ENCODE assay signal across 9 mouse cellular contexts in genomic region chr2:168871767-168872511, GRCm38 (mm10).
DNase-seq lines count a peak whose midpoint lies in the region; ATAC-seq and TF ChIP-seq lines count a peak whose summit lies in the region.
"Had no signal": no experiment of that assay in that cellular context is flagged by ENCODE, and none has a peak within 500 bp of the region (broad histone marks: within the 10 kb centered on the region; RNA-seq: fewer than 3 reads in every experiment).

No protein-coding gene starts in this region.

- H3K27ac ChIP-seq in lung, postnatal 0 days (ENCODE audit: low read length) = no peak overlapping the region
- H3K27ac ChIP-seq in forebrain, postnatal 0 days (ENCODE audit: low read depth, low read length) = no peak overlapping the region
- no peak overlapping the region for H3K27ac ChIP-seq in liver, embryonic 16.5 days (ENCODE audit: low read length)
- H3K27ac ChIP-seq in cerebellum, adult 2 months (ENCODE audit: insufficient read depth, low read length) = no peak overlapping the region

- no peak for TF ChIP-seq CTCF in lung, postnatal 0 days (IDR thresholded peaks at IDR 0.05)
- no peak for TF ChIP-seq CTCF in forebrain, postnatal 0 days (IDR thresholded peaks at IDR 0.05; ENCODE audit: low read depth)
- no peak for TF ChIP-seq CTCF in cerebellum, adult 2 months (IDR thresholded peaks at IDR 0.05; ENCODE audit: borderline replicate concordance, insufficient read depth, low read depth, low read length)

- ATAC-seq in lung, postnatal 0 days = no peak
- ATAC-seq in forebrain, postnatal 0 days = no peak
- ATAC-seq in liver, embryonic 16.5 days (ENCODE audit: low read depth) = peak; percentile 64; the same call in 1 of the 2 replicates

- no peak for TF ChIP-seq POLR2A in cerebellum, adult 2 months (IDR thresholded peaks at IDR 0.05; ENCODE audit: borderline replicate concordance, insufficient read depth, low read length)

- H3K27me3 ChIP-seq in lung, postnatal 0 days (replicated peaks; ENCODE audit: insufficient read depth, low read length) = no peaks in the 10 kb centered on the region
- no peaks in the 10 kb centered on the region for H3K27me3 ChIP-seq in forebrain, postnatal 0 days (ENCODE audit: insufficient read depth, low read length)
- no peaks in the 10 kb centered on the region for H3K27me3 ChIP-seq in liver, embryonic 16.5 days (ENCODE audit: control insufficient read depth, insufficient read depth, low read depth, low read length)
- H3K27me3 ChIP-seq in cerebellum, adult 2 months (ENCODE audit: control insufficient read depth, insufficient read depth, low read length) = no peaks in the 10 kb centered on the region; the same call in 1 of the 2 replicates

- WGBS in lung, postnatal 0 days = 28% methylated on average over 22 of the region's 22 CpGs
- WGBS in forebrain, postnatal 0 days = 22% methylated on average over 22 of the region's 22 CpGs
- 54% methylated on average over 22 of the region's 22 CpGs for WGBS in liver, embryonic 16.5 days (ENCODE audit: insufficient replicate concordance)
- WGBS in cerebellum, adult 2 months = 42% methylated on average over 22 of the region's 22 CpGs

- H3K9ac ChIP-seq in lung, postnatal 0 days (replicated peaks; ENCODE audit: low read depth) = no peak overlapping the region
- H3K9ac ChIP-seq in forebrain, postnatal 0 days = no peak overlapping the region
- no peak overlapping the region for H3K9ac ChIP-seq in liver, embryonic 16.5 days (ENCODE audit: low read depth, low read length)

- no peaks in the 10 kb centered on the region for H3K4me1 ChIP-seq in lung, postnatal 0 days (ENCODE audit: insufficient read depth, low read depth, low read length)
- no peaks in the 10 kb centered on the region for H3K4me1 ChIP-seq in forebrain, postnatal 0 days (ENCODE audit: insufficient read depth)
- H3K4me1 ChIP-seq in liver, embryonic 16.5 days (ENCODE audit: control insufficient read depth, low read depth, low read length) = no peaks in the 10 kb centered on the region
- no peaks in the 10 kb centered on the region for H3K4me1 ChIP-seq in cerebellum, adult 2 months (ENCODE audit: control insufficient read depth, insufficient read depth, low read length)

- H3K9me3 ChIP-seq in lung, postnatal 0 days (ENCODE audit: low read length) = no peaks in the 10 kb centered on the region
- no peaks in the 10 kb centered on the region for H3K9me3 ChIP-seq in forebrain, postnatal 0 days (ENCODE audit: low read length)
- no peaks in the 10 kb centered on the region for H3K9me3 ChIP-seq in liver, embryonic 16.5 days (replicated peaks; ENCODE audit: control insufficient read depth, low read length)

- DNase-seq in lung, postnatal 14 days = peak; percentile 3
- no peak for DNase-seq in lung, postnatal 0 days (ENCODE audit: low spot score)
- DNase-seq in forebrain, postnatal 0 days = no peak
- DNase-seq in yolk sac, embryonic 10.5 days (ENCODE audit: low spot score) = peak; percentile 77
- DNase-seq in cerebellum, adult 2 months = no peak
- DNase-seq in thymus, postnatal 10 days (ENCODE audit: low spot score in 2 of 2) = no peak
- DNase-seq in urinary bladder, postnatal 25 days (ENCODE audit: low spot score) = no peak
- DNase-seq: cerebellum, postnatal 10 days had no signal

- no peak overlapping the region for H3K4me2 ChIP-seq in lung, postnatal 0 days (replicated peaks; ENCODE audit: low read depth, low read length)
- peak overlapping the region; percentile 11; the same call in 1 of the 2 replicates for H3K4me2 ChIP-seq in forebrain, postnatal 0 days (ENCODE audit: low read depth)
- 0 out of 2 replicates have a peak overlapping the region, but pooled peaks have one; percentile 35 for H3K4me2 ChIP-seq in liver, embryonic 16.5 days (ENCODE audit: low read depth, low read length)

- no peaks in the 10 kb centered on the region for H3K36me3 ChIP-seq in lung, postnatal 0 days (ENCODE audit: insufficient read depth, low read length)
- H3K36me3 ChIP-seq in forebrain, postnatal 0 days (ENCODE audit: insufficient read depth) = no peaks in the 10 kb centered on the region
- no peaks in the 10 kb centered on the region for H3K36me3 ChIP-seq in liver, embryonic 16.5 days (ENCODE audit: control insufficient read depth, insufficient read depth)

- H3K4me3 ChIP-seq in lung, postnatal 0 days (ENCODE audit: low read depth, low read length) = no peak overlapping the region
- no peak overlapping the region for H3K4me3 ChIP-seq in forebrain, postnatal 0 days (ENCODE audit: low read depth, low read length)
- H3K4me3 ChIP-seq in liver, embryonic 16.5 days (ENCODE audit: low read depth, low read length) = no peak overlapping the region
- no peak overlapping the region for H3K4me3 ChIP-seq in cerebellum, adult 2 months (replicated peaks; ENCODE audit: insufficient read depth, low read depth, low read length)

- TF ChIP-seq EP300 in lung, postnatal 0 days (IDR thresholded peaks at IDR 0.05) = no peak

Comparison
In these comparisons a context has a peak if more than half of its experiments do, and no peak if none do; other contexts are left out.
1. DNase-seq: peak in lung, postnatal 14 days (single experiment) and yolk sac, embryonic 10.5 days (single experiment); none in lung, postnatal 0 days (single experiment), forebrain, postnatal 0 days (single experiment), cerebellum, adult 2 months (0 of 2), thymus, postnatal 10 days (0 of 2) and urinary bladder, postnatal 25 days (single experiment).